Mouse (Mus musculus) kidney, adult 9 months (tissue): Measurements from ENCODE around the gene Mgat5b.
A peak's percentile ranks its signal among the peaks of the same experiment; 100 is the strongest.

Source experiments
- DNase-seq: peaks from one replicate; pipeline ENCODE4 v3.0.0; 2022

Mgat5b gene

GRCm38 (mm10) chr11:116982543-116982942 is 63.9 kb downstream of the Mgat5b start:
- no peak for DNase-seq

- no peak for DNase-seq
Measured at GRCm38 (mm10) chr11:116985504-116986385, 67.1 kb downstream of the Mgat5b start.

GRCm38 (mm10) chr11:116988131-116988530 is 69.5 kb downstream of the Mgat5b start:
- no peak for DNase-seq

GRCm38 (mm10) chr11:116990231-116990630 is 71.6 kb downstream of the Mgat5b start:
- no peak for DNase-seq

GRCm38 (mm10) chr11:116991410-116991809 is 72.7 kb downstream of the Mgat5b start:
- DNase-seq: no peak

GRCm38 (mm10) chr11:116991964-116992363 is 73.3 kb downstream of the Mgat5b start:
- no peak for DNase-seq

GRCm38 (mm10) chr11:116994095-116994582 is 75.5 kb downstream of the Mgat5b start:
- peak; percentile 37 for DNase-seq

GRCm38 (mm10) chr11:116996976-116997375 is 78.3 kb downstream of the Mgat5b start:
- no peak for DNase-seq

GRCm38 (mm10) chr11:116998935-116999334 is 80.3 kb downstream of the Mgat5b start:
- no peak for DNase-seq

GRCm38 (mm10) chr11:117000219-117000618 is 81.6 kb downstream of the Mgat5b start:
- DNase-seq: no peak

GRCm38 (mm10) chr11:117001789-117002188 is 83.1 kb downstream of the Mgat5b start:
- no peak for DNase-seq

GRCm38 (mm10) chr11:117003503-117003902 is 84.8 kb downstream of the Mgat5b start:
- no peak for DNase-seq

- no peak for DNase-seq
Measured at GRCm38 (mm10) chr11:117004277-117004676, 85.6 kb downstream of the Mgat5b start.

- no peak for DNase-seq
Measured at GRCm38 (mm10) chr11:117017462-117017861, 98.8 kb downstream of the Mgat5b start.

GRCm38 (mm10) chr11:117018410-117018809 is 99.7 kb downstream of the Mgat5b start:
- DNase-seq: peak; percentile 66

GRCm38 (mm10) chr11:117021026-117021425 is 102.4 kb downstream of the Mgat5b start:
- no peak for DNase-seq

GRCm38 (mm10) chr11:117023537-117023936 is 104.9 kb downstream of the Mgat5b start:
- no peak for DNase-seq

- no peak for DNase-seq
Measured at GRCm38 (mm10) chr11:117027681-117028080, 109.0 kb downstream of the Mgat5b start.

GRCm38 (mm10) chr11:117028861-117029568 is 110.4 kb downstream of the Mgat5b start:
- no peak for DNase-seq

- no peak for DNase-seq
Measured at GRCm38 (mm10) chr11:117029569-117029955, 110.9 kb downstream of the Mgat5b start.

GRCm38 (mm10) chr11:117030018-117030417 is 111.4 kb downstream of the Mgat5b start:
- DNase-seq: no peak

GRCm38 (mm10) chr11:117030471-117031101 is 111.9 kb downstream of the Mgat5b start:
- DNase-seq: no peak

GRCm38 (mm10) chr11:117031249-117031648 is 112.6 kb downstream of the Mgat5b start:
- DNase-seq: peak; percentile 52
